Mouse (Mus musculus): ENCODE results near the gene Foxj3. TPM values are rescaled to one million over a fixed set of nuclear protein-coding genes. Genes with fewer than 3 reads are reported as not detected.

Foxj3 gene
- 57.7 TPM for polyA plus RNA-seq (2014; fragmentation: Illumina TruSeq; extraction: RNeasy Lipid Tissue Mini Kit (QIAGEN cat#74804); ENCODE audit: low read depth, low replicate concordance)

GRCm38 (mm10) chr4:119536615-119537014 is at the start of gene Foxj3:
Foxj3 (plus strand) TSS chr4:119537004.

GRCm38 (mm10) chr4:119492291-119492932 is 44.4 kb upstream of the Foxj3 start, which contains the start of gene Rimkla:
Rimkla (minus strand) TSS chr4:119492628.

DNA sequence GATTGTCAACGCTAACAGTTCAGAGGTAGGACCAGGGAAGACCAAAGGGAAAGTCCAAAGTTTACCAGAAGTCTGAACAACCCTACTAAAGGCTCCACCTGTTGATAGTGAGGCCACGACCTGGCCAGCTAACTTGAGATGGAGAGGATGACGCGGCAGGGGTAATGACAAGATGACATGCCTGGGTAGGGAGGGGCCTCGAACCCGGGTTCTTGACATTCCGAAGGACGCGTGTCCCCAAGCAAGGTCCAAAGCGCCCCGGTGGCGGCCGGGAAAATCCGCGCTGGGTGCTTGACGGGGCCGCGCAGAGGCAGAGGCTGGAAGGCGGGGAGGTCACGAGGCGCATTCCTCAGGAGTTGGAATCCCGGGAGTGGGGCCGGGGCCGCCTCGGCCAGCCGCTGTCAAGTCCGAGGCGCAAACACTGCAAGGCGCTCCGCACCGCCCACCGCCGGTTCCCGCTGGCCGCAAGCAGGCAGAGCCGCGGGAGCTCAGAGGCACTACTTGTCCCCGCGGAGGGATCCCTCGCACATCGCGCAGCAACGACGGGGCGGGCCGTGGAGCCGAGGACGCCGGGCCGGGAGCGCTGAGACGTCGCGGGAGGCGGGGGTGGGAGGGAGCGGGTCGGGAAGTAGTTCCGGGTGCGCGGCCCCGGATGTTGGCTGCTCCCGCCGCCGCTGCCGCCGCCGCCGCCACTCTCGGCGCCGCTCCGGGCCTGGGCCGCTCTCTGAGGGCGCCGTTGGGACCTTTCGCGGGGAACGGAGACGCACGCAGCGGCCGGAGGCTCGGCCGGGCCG is 2.4 kb downstream of the Foxj3 start, which contains the start of gene Frg2f1:
TSS of gene Frg2f1 (minus strand) at position 499 of the 794 bp plus-strand sequence.

GRCm38 (mm10) chr4:119637176-119637845 is 100.5 kb downstream of the Foxj3 start, which contains the start of gene Guca2a:
Guca2a (plus strand) TSS chr4:119637704.

GRCm38 (mm10) chr4:119658731-119659130 is 121.9 kb downstream of the Foxj3 start, which contains the start of gene Guca2b:
Guca2b (minus strand) TSS chr4:119658954.

Other genes with a start within 250 kb of the Foxj3 start
- 685 TPM for gene Ybx1, start 242.4 kb upstream of the Foxj3 start, polyA plus RNA-seq (2014; fragmentation: Illumina TruSeq; extraction: RNeasy Lipid Tissue Mini Kit (QIAGEN cat#74804); ENCODE audit: low read depth, low replicate concordance)
- 27.2 TPM for gene Ppih, start 216.5 kb upstream of the Foxj3 start, polyA plus RNA-seq (2014; fragmentation: Illumina TruSeq; extraction: RNeasy Lipid Tissue Mini Kit (QIAGEN cat#74804); ENCODE audit: low read depth, low replicate concordance)
- gene Ccdc30, start 121.5 kb upstream of the Foxj3 start, polyA plus RNA-seq (2014; fragmentation: Illumina TruSeq; extraction: RNeasy Lipid Tissue Mini Kit (QIAGEN cat#74804); ENCODE audit: low read depth, low replicate concordance) = 28.7 TPM
- gene Ppcs, start 114.6 kb upstream of the Foxj3 start, polyA plus RNA-seq (2014; fragmentation: Illumina TruSeq; extraction: RNeasy Lipid Tissue Mini Kit (QIAGEN cat#74804); ENCODE audit: low read depth, low replicate concordance) = 82.8 TPM
- 5.2 TPM for gene Zmynd12, start 114.2 kb upstream of the Foxj3 start, polyA plus RNA-seq (2014; fragmentation: Illumina TruSeq; extraction: RNeasy Lipid Tissue Mini Kit (QIAGEN cat#74804); ENCODE audit: low read depth, low replicate concordance)
- gene Rimkla, start 44.4 kb upstream of the Foxj3 start, polyA plus RNA-seq (2014; fragmentation: Illumina TruSeq; extraction: RNeasy Lipid Tissue Mini Kit (QIAGEN cat#74804); ENCODE audit: low read depth, low replicate concordance) = 0.41 TPM
- gene Frg2f1, start 2.5 kb downstream of the Foxj3 start, polyA plus RNA-seq (2014; fragmentation: Illumina TruSeq; extraction: RNeasy Lipid Tissue Mini Kit (QIAGEN cat#74804); ENCODE audit: low read depth, low replicate concordance) = 4.7 TPM
- not detected for gene Guca2a, start 100.7 kb downstream of the Foxj3 start, polyA plus RNA-seq (2014; fragmentation: Illumina TruSeq; extraction: RNeasy Lipid Tissue Mini Kit (QIAGEN cat#74804); ENCODE audit: low read depth, low replicate concordance)
- not detected for gene Guca2b, start 122.0 kb downstream of the Foxj3 start, polyA plus RNA-seq (2014; fragmentation: Illumina TruSeq; extraction: RNeasy Lipid Tissue Mini Kit (QIAGEN cat#74804); ENCODE audit: low read depth, low replicate concordance)
- gene Hivep3, start 196.8 kb downstream of the Foxj3 start, polyA plus RNA-seq (2014; fragmentation: Illumina TruSeq; extraction: RNeasy Lipid Tissue Mini Kit (QIAGEN cat#74804); ENCODE audit: low read depth, low replicate concordance) = 3.5 TPM